Mouse (Mus musculus): ENCODE data around the gene Srbd1. TPM values are rescaled to one million over a fixed set of nuclear protein-coding genes. Genes with fewer than 3 reads are reported as not detected.

The Srbd1 gene
- polyA plus RNA-seq (2012; rRNA removed): 3.0 and 3.2 TPM in 2 replicates

DNA sequence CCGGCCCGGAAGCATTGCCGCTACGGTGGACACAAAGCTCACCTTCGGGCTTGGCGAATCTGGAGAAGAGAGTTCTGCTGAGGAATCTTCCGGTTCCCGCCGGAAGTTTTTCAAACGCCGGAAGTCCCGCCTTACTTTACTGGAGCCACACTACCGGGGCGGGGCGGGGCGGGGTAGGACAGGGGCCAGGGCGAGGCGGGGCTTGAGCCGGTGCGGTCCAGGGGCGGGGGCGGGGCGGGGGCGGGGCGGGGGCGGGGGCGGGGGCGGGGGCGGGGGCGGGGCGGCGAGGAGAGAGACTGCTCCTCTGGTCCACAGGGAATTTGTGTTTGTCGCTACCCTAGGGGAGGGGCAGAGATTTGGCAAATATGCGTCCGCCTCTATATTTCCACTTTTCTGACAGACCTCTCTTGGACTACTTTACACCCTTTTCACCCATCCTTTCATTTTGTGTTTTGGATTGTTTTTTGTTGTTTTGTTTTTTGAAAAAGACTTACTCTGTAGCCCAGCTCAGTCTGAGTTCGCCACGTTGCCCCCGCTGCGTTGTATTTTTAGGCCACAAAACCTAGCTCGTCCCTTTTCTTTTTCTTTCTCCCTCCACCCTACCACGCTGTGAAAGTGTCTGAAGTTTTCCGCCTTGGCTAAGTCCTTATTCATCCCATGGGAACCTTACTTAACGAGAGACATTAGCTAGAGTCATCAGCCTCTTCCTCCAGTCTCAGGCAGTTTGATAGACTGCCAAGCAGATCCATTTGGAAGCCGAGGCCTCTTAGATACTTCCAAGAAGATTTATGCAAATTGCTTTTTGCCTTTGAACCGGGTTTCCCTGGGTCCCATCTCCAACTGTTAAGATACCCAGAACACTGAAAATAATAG lies at the start of gene Srbd1:
Srbd1 (minus strand) TSS at position 97 of the 873 bp plus-strand sequence.
- no peak for DNase-seq (ENCODE audit: low read depth)

GRCm38 (mm10) chr17:86193979-86194378 lies 49.0 kb upstream of the Srbd1 start:
- no peak for DNase-seq (ENCODE audit: low read depth)

GRCm38 (mm10) chr17:86187777-86188176 lies 42.8 kb upstream of the Srbd1 start:
- no peak for DNase-seq (ENCODE audit: low read depth)

GRCm38 (mm10) chr17:86185584-86185983 lies 40.6 kb upstream of the Srbd1 start:
- DNase-seq (ENCODE audit: low read depth): no peak

DNA sequence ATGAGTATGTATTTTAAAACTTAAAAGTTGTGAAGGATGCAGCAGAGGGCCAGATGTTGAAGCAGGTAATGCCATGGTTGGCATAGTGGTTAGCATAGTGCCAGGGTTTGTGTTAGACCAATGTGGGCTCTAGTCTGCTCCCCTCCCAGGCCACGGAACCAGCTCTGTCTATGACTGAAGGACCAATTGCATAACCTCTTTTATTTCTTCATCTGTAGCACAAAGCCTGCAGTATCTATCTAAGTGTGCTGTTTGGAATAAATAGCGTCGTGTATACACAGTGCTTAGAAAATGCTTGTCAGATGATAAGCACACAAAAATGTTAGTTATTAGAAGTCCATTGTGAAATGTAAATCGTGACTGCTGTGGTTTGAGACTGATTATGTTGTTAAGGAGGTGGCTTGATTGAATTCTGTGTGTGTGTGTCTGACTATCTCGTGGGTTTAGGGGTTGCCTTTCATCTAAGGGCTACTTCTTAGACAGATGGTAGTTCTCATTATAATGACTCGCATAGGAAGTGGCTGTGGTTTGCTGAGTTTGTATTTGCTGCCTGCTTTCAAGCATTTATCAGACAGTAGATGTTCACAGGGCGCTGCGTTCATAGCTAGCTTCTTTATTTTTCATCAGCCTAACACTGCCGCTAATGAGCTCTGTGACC lies 39.7 kb upstream of the Srbd1 start:
- no peak for DNase-seq (ENCODE audit: low read depth)

GRCm38 (mm10) chr17:86183788-86184187 lies 38.8 kb upstream of the Srbd1 start:
- DNase-seq (ENCODE audit: low read depth): no peak

DNA sequence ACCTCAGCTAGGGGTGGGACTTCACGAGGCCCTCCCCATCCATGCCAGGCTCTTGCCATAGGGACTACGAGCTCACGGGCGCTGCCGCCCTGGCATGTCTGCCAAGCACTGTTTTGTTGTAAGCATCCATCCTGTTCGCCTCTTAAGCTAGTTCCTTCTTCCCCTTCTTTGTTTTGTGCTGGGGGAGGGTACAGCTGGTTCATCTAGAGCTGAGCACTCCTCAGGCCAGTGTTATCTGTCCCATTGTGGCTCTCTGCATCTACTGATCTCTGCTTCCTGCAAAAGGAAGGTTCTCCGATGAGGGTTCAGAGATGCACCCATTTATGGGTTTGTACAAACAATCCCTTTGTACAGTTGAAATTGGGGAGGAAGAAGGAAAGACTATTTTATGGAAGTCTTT lies 31.7 kb upstream of the Srbd1 start:
- DNase-seq (ENCODE audit: low read depth): no peak

GRCm38 (mm10) chr17:86175516-86175915 lies 30.5 kb upstream of the Srbd1 start:
- DNase-seq (ENCODE audit: low read depth): no peak

- no peak for DNase-seq (ENCODE audit: low read depth)
These were observed 25.4 kb upstream of the Srbd1 start for GRCm38 (mm10) chr17:86170164-86170958.

GRCm38 (mm10) chr17:86169092-86169491 lies 24.1 kb upstream of the Srbd1 start:
- DNase-seq (ENCODE audit: low read depth): no peak

DNA sequence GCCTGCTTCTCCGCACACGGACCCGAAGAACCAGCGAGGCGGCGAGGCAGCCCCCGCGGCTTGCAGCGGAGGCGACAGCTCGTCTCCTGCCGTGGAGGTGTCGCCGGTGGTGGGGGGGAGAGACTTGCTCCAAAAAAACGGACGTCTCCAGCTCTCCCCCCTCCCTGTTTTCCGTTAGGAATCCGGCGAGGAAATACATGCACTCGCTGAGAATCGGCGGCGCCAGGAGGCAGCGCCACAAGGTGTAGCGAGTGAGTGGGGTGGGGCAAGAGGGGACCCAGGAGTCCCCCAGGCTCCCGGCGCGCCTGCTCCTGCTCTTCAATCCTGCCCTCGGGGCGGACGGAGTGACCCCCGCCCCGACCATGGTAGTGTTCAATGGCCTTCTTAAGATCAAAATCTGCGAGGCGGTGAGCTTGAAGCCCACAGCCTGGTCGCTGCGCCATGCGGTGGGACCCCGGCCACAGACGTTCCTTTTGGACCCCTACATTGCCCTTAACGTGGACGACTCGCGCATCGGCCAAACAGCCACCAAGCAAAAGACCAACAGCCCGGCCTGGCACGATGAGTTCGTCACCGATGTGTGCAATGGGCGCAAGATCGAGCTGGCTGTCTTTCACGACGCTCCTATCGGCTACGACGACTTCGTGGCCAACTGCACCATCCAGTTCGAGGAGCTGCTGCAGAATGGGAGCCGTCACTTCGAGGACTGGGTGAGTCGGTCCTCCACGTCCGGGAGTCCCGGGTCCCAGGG lies 23.4 kb upstream of the Srbd1 start:
- no peak for DNase-seq (ENCODE audit: low read depth)

GRCm38 (mm10) chr17:86167320-86168230 lies 22.6 kb upstream of the Srbd1 start, which contains the start of gene Prkce:
Prkce (plus strand) TSS chr17:86167785.
- no peak for DNase-seq (ENCODE audit: low read depth)

DNA sequence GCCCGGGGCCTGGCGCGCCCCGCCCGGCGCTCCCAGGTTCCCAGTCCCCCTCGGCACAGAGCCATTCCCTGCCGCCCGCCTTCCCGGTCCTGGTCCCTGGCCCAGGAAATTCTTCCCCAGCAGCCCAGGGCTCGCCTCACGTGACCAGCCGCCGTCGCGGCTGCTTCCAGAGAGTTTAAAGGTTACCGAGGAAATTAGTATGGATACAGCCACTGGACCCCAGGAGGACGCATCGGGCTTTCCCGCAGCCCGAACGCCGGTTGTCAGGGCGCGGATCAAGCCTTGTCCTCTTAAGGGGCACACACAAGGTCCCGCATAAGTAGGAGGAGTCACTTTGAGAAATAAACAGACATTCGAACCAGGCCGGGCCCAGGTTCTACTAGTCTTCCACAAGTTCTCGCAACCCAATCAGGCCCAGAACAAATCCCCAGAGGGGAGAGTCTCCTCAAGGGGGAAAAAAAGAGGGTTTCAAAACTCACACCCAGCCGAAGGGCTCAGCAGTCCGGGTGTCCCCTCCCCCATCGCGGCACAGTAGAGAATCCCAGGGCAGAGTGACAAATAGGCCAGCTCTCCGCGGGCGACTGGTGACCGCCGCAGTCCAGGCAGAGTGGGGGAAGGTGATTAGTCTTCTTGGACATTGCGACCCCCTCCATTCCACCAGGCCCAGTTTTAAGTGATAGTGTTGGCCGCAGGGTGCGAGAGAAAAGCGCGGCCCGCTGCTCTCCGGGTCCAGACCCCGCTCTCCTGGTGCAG lies 21.8 kb upstream of the Srbd1 start:
- no peak for DNase-seq (ENCODE audit: low read depth)

DNA sequence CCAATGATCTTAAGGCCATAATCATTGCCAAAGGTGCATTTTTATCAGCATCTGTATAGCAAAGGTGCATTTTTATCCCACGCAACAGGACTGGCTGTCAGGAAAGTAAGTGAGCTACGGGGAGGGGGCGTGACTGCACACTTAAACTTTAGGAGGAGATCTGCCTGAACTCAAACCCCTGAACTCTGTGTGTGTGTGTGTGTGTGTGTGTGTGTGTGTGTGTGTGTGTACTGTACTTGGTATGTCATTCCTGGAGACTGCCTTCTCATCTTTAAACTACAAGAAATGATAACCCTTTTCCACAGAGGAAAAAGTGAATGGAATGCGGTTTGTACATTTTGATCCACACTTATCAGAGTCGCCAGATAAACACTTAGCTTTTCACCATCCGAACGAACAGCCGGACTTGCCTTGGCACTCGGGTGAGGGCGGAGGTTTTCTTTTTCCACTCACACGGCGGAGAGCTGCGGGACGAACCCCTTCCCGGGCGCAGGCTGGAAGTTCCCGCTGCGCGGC lies 21.1 kb upstream of the Srbd1 start:
- DNase-seq (ENCODE audit: low read depth): no peak

DNA sequence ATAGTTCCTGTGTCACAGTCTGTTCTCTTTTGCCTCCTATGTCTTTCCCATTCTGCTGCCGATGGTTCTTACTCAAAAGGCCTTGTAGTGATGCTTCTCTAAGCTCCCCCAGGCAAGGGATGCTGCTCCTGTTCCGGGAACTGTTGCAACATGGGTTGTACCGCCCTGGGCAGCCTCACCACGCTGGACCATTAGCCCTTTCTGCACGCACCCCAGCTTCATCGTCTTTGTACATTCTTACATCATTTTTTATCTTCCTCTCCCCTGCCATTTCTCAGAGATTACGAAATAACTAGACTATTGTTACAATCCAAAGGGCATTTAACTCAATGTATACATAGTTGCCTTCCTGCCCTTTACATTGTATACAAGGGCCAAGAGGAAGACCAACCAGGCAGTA lies 19.4 kb upstream of the Srbd1 start:
- DNase-seq (ENCODE audit: low read depth): no peak

GRCm38 (mm10) chr17:86162672-86163071 lies 17.7 kb upstream of the Srbd1 start:
- no peak for DNase-seq (ENCODE audit: low read depth)

DNA sequence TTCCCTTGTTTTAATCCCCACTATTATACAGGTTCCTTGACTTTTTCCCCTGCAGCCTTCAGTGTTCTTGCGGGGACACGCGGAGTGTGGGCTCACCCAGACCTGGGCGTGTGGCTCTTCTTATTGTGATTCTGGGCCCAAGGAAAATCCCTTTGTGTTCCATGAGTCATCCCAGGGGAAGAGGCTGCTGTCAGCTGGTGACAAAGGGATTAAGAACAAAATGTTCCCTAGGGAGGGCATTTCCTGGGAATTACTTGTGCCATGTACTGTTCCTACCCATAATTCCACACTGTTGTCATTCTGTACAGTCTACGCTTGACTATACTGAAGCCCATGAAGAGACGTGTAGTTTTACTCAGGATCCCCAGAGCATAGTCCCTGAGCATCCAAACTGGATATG lies 12.0 kb upstream of the Srbd1 start:
- DNase-seq (ENCODE audit: low read depth): no peak

DNA sequence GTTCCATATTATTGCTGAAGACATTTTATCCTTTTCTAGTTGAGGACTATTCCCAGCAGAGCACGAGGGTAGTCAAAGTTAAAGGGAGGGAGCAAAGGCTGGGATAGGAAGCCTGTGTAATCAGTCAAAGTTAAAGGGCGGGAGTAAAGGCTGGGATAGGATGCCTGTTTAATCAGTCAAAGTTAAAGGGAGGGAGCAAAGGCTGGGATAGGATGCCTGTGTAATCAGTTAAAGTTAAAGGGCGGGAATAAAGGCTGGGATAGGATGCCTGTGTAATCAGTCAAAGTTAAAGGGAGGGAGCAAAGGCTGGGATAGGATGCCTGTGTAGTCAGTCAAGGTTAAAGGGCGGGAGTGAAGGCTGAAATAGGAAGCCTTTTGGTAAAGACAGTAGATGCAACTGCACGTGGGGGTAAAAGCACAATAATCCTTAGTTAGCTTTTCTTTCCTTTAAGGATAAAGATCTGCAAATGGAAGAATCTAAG lies 5.9 kb upstream of the Srbd1 start:
- no peak for DNase-seq (ENCODE audit: low read depth)

DNA sequence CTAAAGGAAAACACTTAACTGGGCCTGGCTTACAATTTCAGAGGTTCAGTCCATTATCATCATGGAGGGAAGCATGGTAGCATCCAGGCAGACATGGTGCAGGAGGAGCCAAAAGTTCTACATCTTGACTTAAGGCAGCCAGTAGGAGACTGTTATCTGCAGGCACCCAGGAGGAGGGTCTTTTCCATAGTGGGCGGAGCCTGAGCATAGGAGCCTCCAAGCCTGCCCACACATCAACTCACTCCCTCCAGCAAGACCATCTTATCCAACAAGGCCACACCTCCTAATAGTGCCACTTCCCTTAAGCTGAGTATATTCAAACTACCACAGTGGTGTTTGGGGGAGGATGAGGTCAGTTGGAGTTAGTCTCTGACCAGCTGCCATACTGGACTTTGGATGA lies 4.8 kb upstream of the Srbd1 start:
- DNase-seq (ENCODE audit: low read depth): no peak

Measured in gonadal fat pad, adult 2 months (tissue).